Mouse (Mus musculus): ENCODE measurements around the gene Pgrmc2.

GRCm38 (mm10) chr3:41061831-41062565 lies 20.8 kb downstream of the Pgrmc2 start:
- TF ChIP-seq CTCF (IDR thresholded peaks at IDR 0.05; ENCODE audit: low read depth, low read length) (no peak), POLR2A (IDR thresholded peaks at IDR 0.05; ENCODE audit: extremely low read depth, insufficient read depth, low read length) (no peak)
